Mouse (Mus musculus) bone marrow macrophage, adult 2 months (primary cell): ENCODE data around the gene Gm12184.

ENCODE experiments used
- CTCF ChIP-seq: IDR thresholded peaks from 2 replicates; pipeline ENCODE4 v1.5.1; 2012; ENCODE audit warnings: low read depth, mild to moderate bottlenecking, low read length, moderate library complexity
- POLR2A ChIP-seq: IDR thresholded peaks from 2 replicates; pipeline ENCODE4 v1.6.1; 2012; ENCODE audit warnings: mild to moderate bottlenecking, low read depth, low read length, borderline replicate concordance

DNA sequence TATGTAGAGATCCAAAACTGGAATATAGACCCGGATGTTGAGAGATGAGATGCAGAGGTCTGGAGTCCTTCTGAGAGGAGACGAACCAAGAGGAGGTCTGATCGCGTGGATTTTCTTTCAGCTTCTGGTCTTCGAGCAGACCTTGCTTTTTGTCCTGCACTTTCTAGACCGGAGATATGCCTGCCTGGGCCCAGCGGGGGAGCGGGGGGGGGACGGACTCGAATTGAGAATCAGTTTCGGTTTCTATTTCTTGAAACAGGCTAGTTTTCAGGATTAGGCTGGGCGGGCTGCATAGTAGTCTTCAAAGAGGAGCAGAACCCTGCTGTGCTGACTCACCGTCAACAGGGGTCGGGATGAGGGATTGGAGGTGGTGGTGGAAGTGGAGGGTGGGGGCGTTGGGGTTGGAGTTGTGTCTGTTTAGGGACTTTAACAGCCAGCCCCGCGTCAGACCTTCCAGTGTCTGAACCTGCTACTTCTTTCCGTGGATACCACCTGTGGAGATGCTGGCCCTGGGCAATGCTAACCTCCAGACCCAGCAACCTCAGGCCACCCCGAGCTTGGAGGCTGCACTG is 44.8 kb upstream of the Gm12184 start, which contains the start of gene Irgm1:
- TF ChIP-seq CTCF (no peak), POLR2A (no peak)
